Mouse (Mus musculus) forebrain, embryonic 15.5 days (tissue): ENCODE results near the gene Ifitm7. TPM values are rescaled to one million over a fixed set of nuclear protein-coding genes. Genes with fewer than 3 reads are reported as not detected.
"Not testable (repeated sequence)": the region's sequence is repeated elsewhere in the genome, so short reads cannot be mapped to it uniquely, and the experiment has no call there.

ENCODE experiments used
- ATAC-seq: fragments of 200-750 bp; cut with Nextera tagmentation; replicated peaks from 2 replicates; pipeline ENCODE4 v1.8.0; 2017; ENCODE audit warnings: mild to moderate bottlenecking, moderate TSS enrichment, moderate library complexity
- H3K27ac ChIP-seq: fragments of 300-500 bp; sonication (generic); replicated peaks from 2 replicates; pipeline ENCODE4 v1.5.1; 2015; ENCODE audit warnings: mild to moderate bottlenecking, inconsistent platforms
- H3K27me3 ChIP-seq: fragments of 300-500 bp; sonication (generic); 2 replicates; pipeline ENCODE4 v1.6.1; 2015; ENCODE audit warnings: inconsistent platforms
- H3K36me3 ChIP-seq: fragments of 300-500 bp; sonication (generic); 2 replicates; pipeline ENCODE4 v1.6.1; 2015; ENCODE audit warnings: mild to moderate bottlenecking, inconsistent platforms
- H3K4me1 ChIP-seq: fragments of 300-500 bp; sonication (generic); 2 replicates; pipeline ENCODE4 v1.6.1; 2015; ENCODE audit warnings: inconsistent platforms
- H3K4me2 ChIP-seq: fragments of 300-500 bp; sonication (generic); replicated peaks from 2 replicates; pipeline ENCODE4 v1.6.1; 2015; ENCODE audit warnings: mild to moderate bottlenecking, inconsistent platforms
- H3K4me3 ChIP-seq: fragments of 300-500 bp; sonication (generic); 2 replicates; pipeline ENCODE4 v1.5.1; 2015; ENCODE audit warnings: mild to moderate bottlenecking, inconsistent platforms
- H3K9ac ChIP-seq: fragments of 300-500 bp; sonication (generic); replicated peaks from 2 replicates; pipeline ENCODE4 v1.6.1; 2015; ENCODE audit warnings: mild to moderate bottlenecking, inconsistent platforms
- H3K9me3 ChIP-seq: fragments of 300-500 bp; sonication (generic); 2 replicates; pipeline ENCODE4 v1.6.1; 2016; ENCODE audit warnings: inconsistent platforms
- WGBS: fragments of 180-500 bp; shearing (Covaris S2); methylation state at CpG from one replicate; pipeline ENCODE4 v1.1.7; 2015; ENCODE audit warnings: mixed read lengths; 5-methylcytosine and 5-hydroxymethylcytosine counted together
- polyA plus RNA-seq: library from polyadenylated mRNA; unstranded; fragments of >200 nt; fragmentation: Nextera tagmentation; extraction: Ambion mirVana; gene quantifications from 2 replicates; pipeline ENCODE4 v1.2.1, GENCODE M21; 2015

The Ifitm7 gene
- polyA plus RNA-seq, 1 experiment from 2014 or later: 0.80 TPM

GRCm38 (mm10) chr16:14005266-14005665, 18.6 kb upstream of the Ifitm7 start:
- Histone ChIP-seq H3K4me3 (no peak overlapping the region), H3K9ac (no peak overlapping the region), H3K9me3 (no peaks in the 10 kb centered on the region), H3K36me3 (no peaks in the 10 kb centered on the region), H3K27ac (no peak overlapping the region), H3K4me2 (no peak overlapping the region), H3K27me3 (no peaks in the 10 kb centered on the region), H3K4me1 (no peaks in the 10 kb centered on the region)
- WGBS: 80% methylated on average over 4 of the region's 4 CpGs
- ATAC-seq: no peak

GRCm38 (mm10) chr16:14004726-14005125, 18.0 kb upstream of the Ifitm7 start:
- H3K4me3 ChIP-seq: no peak overlapping the region
- ATAC-seq: no peak
- H3K36me3 ChIP-seq: no peaks in the 10 kb centered on the region
- H3K27me3 ChIP-seq: no peaks in the 10 kb centered on the region
- H3K9me3 ChIP-seq: no peaks in the 10 kb centered on the region
- H3K4me2 ChIP-seq: no peak overlapping the region
- no peaks in the 10 kb centered on the region for H3K4me1 ChIP-seq
- 83% methylated on average over 2 of the region's 2 CpGs for WGBS
- H3K9ac ChIP-seq: no peak overlapping the region
- H3K27ac ChIP-seq: no peak overlapping the region

DNA sequence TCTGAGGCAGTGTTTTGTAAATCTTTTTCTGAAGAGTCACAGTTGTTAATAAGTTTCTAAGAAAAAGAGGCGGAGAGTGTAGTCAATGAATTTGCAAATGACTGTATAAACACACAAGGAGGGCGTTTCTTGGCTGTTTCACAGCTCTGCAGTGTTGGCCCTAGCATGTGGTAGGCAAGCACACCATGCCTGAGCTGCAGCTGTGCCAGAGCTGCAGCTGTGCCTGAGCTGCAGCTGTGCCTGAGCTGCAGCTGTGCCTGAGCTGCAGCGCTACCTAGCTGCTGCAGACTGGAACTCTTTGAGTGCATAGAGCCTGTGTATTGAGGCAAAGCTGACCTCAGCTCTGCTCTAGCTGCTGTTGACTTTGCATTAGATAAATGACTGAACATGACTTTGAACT, 17.5 kb upstream of the Ifitm7 start:
- H3K27me3 ChIP-seq: no peaks in the 10 kb centered on the region
- peak; percentile 58 for ATAC-seq
- no peak overlapping the region for H3K27ac ChIP-seq
- no peak overlapping the region for H3K4me3 ChIP-seq
- H3K4me1 ChIP-seq: no peaks in the 10 kb centered on the region
- no peaks in the 10 kb centered on the region for H3K9me3 ChIP-seq
- 22% methylated on average over 3 of the region's 3 CpGs for WGBS
- no peak overlapping the region for H3K4me2 ChIP-seq
- H3K9ac ChIP-seq: no peak overlapping the region
- H3K36me3 ChIP-seq: no peaks in the 10 kb centered on the region

- Histone ChIP-seq H3K27ac (no peak overlapping the region), H3K9me3 (no peaks in the 10 kb centered on the region), H3K27me3 (no peaks in the 10 kb centered on the region), H3K4me2 (no peak overlapping the region), H3K9ac (no peak overlapping the region), H3K36me3 (no peaks in the 10 kb centered on the region), H3K4me1 (no peaks in the 10 kb centered on the region), H3K4me3 (no peak overlapping the region)
- 75% methylated on average over 8 of the region's 8 CpGs for WGBS
- ATAC-seq: no peak
Observed at GRCm38 (mm10) chr16:14003386-14004130, 16.9 kb upstream of the Ifitm7 start.

DNA sequence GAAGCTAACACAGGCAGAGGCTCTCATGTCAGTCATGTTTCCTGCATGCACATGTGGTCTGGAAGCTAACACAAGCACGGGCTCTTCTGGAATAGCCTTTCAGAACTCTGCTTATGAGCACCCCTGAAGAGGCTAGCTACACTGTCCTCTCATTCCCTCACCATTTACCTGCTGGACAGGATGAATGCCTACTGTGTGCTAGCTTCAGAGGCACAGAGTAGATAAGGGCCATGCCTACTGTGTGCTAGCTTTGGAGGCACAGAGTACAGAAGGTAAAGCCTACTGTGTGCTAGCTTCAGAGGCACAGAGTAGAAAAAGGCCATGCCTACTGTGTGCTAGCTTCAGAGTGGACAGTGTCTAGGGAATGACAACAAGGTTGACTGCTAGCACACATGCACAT, 7.8 kb upstream of the Ifitm7 start:
- no peak overlapping the region for H3K4me3 ChIP-seq
- H3K9me3 ChIP-seq: no peaks in the 10 kb centered on the region
- ATAC-seq: no peak
- H3K9ac ChIP-seq: no peak overlapping the region
- WGBS: 85% methylated on average over 1 of the region's 1 CpGs
- H3K27me3 ChIP-seq: no peaks in the 10 kb centered on the region
- H3K36me3 ChIP-seq: peaks cover 5% of the 10 kb centered on the region
- H3K4me2 ChIP-seq: no peak overlapping the region
- H3K27ac ChIP-seq: no peak overlapping the region
- H3K4me1 ChIP-seq: no peaks in the 10 kb centered on the region

DNA sequence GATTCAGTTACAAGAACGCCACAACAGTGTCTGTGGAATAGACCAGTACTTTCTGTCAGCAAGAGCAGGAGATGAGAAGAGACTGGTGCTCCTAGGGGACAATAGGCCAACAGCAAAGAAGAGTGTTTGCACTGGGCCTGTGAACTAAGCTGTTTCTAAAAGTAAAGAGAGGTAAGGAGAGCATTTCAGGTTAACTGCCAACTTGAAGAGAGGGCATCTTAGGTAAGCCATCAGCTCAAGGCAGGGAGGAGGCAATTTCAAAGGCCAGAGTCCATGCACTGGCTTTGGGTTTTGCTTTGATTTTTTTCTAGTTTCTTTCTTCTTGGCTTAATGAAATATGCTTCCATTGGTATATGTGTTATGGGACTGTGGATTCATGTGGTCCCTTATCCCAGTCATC, 7.4 kb upstream of the Ifitm7 start:
- ATAC-seq: no peak
- no peak overlapping the region for H3K4me3 ChIP-seq
- H3K4me2 ChIP-seq: no peak overlapping the region
- 91% methylated on average over 1 of the region's 1 CpGs for WGBS
- H3K9me3 ChIP-seq: no peaks in the 10 kb centered on the region
- 0 out of 2 replicates have a peak, but pooled peaks cover 1% of the 10 kb centered on the region for H3K4me1 ChIP-seq
- no peak overlapping the region for H3K9ac ChIP-seq
- H3K36me3 ChIP-seq: peaks cover 5% of the 10 kb centered on the region
- H3K27me3 ChIP-seq: no peaks in the 10 kb centered on the region
- H3K27ac ChIP-seq: no peak overlapping the region

GRCm38 (mm10) chr16:13992518-13993248, 6.0 kb upstream of the Ifitm7 start:
- H3K36me3 ChIP-seq: peaks cover 5% of the 10 kb centered on the region
- H3K4me2 ChIP-seq: no peak overlapping the region
- H3K4me1 ChIP-seq: peaks cover 15% of the 10 kb centered on the region
- ATAC-seq: no peak
- 89% methylated on average over 11 of the region's 11 CpGs for WGBS
- H3K27ac ChIP-seq: no peak overlapping the region
- no peak overlapping the region for H3K4me3 ChIP-seq
- no peaks in the 10 kb centered on the region for H3K9me3 ChIP-seq
- no peaks in the 10 kb centered on the region for H3K27me3 ChIP-seq
- H3K9ac ChIP-seq: no peak overlapping the region

GRCm38 (mm10) chr16:13986197-13986573, 503 bp downstream of the Ifitm7 start:
- H3K27ac ChIP-seq: peak overlapping the region; percentile 95
- WGBS: 34% methylated on average over 3 of the region's 3 CpGs
- H3K36me3 ChIP-seq: no peaks in the 10 kb centered on the region
- no peaks in the 10 kb centered on the region for H3K9me3 ChIP-seq
- H3K4me2 ChIP-seq: peak overlapping the region; percentile 54
- H3K4me1 ChIP-seq: peaks cover 21% of the 10 kb centered on the region
- peak overlapping the region; percentile 90 for H3K9ac ChIP-seq
- peak overlapping the region; percentile 76 for H3K4me3 ChIP-seq
- H3K27me3 ChIP-seq: no peaks in the 10 kb centered on the region
- ATAC-seq: peak; percentile 70

- no peak overlapping the region for H3K4me3 ChIP-seq
- no peaks in the 10 kb centered on the region for H3K9me3 ChIP-seq
- H3K4me1 ChIP-seq: peaks cover 10% of the 10 kb centered on the region; the same call in 1 of the 2 replicates
- H3K27me3 ChIP-seq: no peaks in the 10 kb centered on the region
- no peak for ATAC-seq
- no peak overlapping the region for H3K4me2 ChIP-seq
- H3K36me3 ChIP-seq: no peaks in the 10 kb centered on the region
- no peak overlapping the region for H3K27ac ChIP-seq
- no peak overlapping the region for H3K9ac ChIP-seq
- WGBS: 81% methylated on average over 5 of the region's 5 CpGs
Observed at GRCm38 (mm10) chr16:13983161-13983560, 3.5 kb downstream of the Ifitm7 start.

DNA sequence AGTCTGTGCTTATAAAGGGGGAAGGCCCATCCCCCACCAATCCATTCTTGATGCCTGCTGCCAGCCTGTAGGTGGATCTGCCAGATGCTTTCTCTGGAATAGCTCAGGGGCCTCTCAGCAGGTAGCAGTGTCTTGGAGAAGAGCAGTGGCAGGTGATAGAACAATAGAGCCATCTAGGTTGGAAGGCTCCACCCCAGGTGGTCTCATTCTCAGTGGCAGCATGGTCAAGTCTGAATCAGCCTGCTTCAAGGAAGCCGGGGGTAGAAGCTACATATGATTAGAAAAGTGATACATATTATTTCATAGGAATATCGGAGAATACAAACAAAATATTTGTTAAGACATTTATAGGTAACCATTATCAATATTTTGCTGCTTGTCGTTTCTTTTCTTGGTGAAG, 5.0 kb downstream of the Ifitm7 start:
- H3K4me1 ChIP-seq, H3K4me3 ChIP-seq, H3K27me3 ChIP-seq, ATAC-seq, H3K27ac ChIP-seq, H3K9me3 ChIP-seq, H3K9ac ChIP-seq, H3K36me3 ChIP-seq, H3K4me2 ChIP-seq: not testable (repeated sequence)
- 77% methylated on average over 3 of the region's 3 CpGs for WGBS

- not testable (repeated sequence) for H3K4me3 ChIP-seq, H3K9ac ChIP-seq, H3K4me1 ChIP-seq, H3K27ac ChIP-seq, H3K4me2 ChIP-seq, H3K36me3 ChIP-seq, H3K9me3 ChIP-seq, ATAC-seq, H3K27me3 ChIP-seq
- 53% methylated on average over 1 of the region's 1 CpGs for WGBS
Observed at GRCm38 (mm10) chr16:13977026-13977425, 9.7 kb downstream of the Ifitm7 start.

DNA sequence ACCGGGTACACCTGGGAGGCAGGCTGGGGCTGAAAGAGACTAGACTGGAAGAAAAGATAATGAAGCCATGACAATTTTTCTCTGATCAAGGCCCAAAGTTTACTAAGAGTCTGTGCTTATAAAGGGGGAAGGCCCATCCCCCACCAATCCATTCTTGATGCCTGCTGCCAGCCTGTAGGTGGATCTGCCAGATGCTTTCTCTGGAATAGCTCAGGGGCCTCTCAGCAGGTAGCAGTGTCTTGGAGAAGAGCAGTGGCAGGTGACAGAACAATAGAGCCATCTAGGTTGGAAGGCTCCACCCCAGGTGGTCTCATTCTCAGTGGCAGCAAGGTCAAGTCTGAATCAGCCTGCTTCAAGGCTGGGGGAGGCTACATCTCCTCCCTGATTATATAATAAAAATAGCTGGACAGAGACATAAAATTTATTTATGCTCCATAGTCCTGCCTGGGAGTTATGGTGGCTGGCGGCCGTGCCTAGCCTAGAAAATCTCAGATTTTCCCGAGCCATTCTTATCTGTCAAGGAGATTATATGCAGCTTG, 10.3 kb downstream of the Ifitm7 start:
- H3K4me1 ChIP-seq, ATAC-seq, H3K9me3 ChIP-seq, H3K9ac ChIP-seq, H3K27me3 ChIP-seq, H3K4me2 ChIP-seq, H3K36me3 ChIP-seq, H3K27ac ChIP-seq, H3K4me3 ChIP-seq: not testable (repeated sequence)
- 78% methylated on average over 4 of the region's 4 CpGs for WGBS
